Mouse (Mus musculus): Measurements from ENCODE around the gene Akt2.

Gene Akt2

DNA sequence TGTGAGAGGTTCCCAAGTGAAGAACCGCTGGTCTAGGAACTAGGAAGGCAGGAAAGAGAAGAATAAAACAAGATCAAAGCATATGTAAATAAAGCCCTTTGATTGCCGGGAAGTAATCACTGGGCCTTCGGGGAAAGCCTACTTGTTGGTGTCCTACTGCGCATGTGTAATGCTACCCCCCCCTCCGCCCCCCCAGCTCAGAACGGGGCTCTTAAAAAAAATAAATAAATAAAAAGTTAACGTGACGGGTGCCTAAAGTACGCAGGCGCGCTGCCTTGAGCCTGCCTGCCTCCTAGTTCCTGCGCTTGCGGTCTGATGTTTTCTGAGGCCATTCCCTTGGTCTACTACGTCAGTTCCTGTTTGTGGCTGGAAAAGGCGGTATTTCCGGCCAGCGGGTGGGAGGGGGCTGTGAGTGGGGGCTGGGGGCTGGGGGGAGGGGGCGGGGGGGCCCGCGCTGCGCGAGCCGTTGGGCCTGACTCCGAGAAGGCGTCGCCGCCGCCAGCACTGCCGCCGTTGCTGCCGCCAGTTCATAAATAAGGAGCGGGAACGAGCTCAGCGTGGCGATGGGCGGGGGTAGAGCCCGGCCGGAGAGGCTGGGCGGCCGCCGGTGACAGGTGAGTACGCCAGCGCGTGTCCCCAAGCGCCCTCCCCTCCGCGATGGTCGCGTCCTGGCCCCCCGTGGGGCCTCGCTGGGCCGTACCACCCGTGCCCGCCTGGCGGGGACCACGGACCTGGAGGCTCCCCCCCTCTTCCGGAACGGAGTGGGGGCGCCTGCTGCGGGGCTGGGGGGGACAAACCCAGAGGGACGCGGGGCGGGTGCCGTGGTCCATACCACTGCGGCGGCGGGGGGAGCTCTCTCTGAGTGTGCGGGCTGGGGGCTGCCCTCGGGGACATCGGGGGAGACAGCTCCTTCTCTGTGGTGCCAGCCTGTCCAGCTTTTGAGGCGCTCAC lies at the start of gene Akt2:
TSS of gene Akt2 (plus strand) at position 287 of the 951 bp plus-strand sequence.
- in situ Hi-C loops (cut with MboI, MseI): no loop called here

DNA sequence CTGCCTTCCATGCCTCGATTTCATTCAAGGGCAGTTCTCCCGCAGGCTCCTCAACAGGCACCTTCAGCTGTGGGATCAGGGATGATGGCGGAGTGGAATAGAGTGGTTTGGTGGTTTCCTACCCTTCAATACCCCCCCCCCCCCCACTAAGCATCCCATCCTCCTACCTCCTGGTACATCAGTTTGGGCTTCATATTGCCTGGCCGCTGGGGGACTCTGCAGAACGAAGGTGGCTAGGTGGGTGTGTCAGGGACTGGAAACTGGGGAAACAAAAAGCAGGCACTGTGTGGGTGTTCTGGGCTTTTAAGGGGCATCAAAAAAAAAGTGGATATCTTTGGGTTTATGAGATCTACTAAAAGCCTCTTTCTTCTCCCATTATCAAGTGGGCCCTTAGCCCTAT lies 49.4 kb upstream of the Akt2 start:
- in situ Hi-C loops (cut with MboI, MseI): loop anchor here (5.0 kb wide), 1 partner anchor 35 kb away; no protein-coding TSS in a partner anchor

DNA sequence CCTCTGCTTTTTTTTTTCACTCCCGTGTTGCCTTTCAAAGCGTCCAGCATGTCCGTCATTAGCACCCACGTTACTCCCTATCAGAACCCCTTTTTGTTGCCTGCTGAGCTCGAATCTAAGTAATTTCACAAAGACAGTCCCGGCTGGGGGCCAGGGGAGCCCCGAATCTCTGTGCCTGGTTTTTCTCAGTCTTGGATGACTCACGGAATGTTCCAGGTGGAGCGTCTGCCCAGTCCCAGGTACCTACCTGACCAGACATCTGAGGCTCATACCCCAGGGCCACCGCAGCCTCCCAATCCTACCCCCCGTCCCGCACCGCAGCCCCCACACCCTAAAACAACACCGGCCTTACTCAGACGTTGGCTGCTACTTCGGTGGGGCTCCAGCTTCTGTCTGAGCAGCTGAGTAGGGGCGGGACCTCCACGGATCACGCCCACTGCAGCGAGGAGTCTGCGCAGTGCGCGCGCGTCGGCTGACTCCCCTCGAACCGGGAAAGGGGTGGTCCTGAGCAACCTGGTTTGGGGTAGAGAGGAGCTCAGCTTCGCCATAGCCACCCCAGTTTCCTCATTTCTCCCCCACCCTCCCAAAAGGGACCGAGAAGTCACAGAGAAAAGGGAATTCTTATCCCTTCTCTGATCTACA lies 48.8 kb upstream of the Akt2 start:
- in situ Hi-C loops (cut with MboI, MseI): loop anchor here (5.0 kb wide), 1 partner anchor 35 kb away; no protein-coding TSS in a partner anchor

DNA sequence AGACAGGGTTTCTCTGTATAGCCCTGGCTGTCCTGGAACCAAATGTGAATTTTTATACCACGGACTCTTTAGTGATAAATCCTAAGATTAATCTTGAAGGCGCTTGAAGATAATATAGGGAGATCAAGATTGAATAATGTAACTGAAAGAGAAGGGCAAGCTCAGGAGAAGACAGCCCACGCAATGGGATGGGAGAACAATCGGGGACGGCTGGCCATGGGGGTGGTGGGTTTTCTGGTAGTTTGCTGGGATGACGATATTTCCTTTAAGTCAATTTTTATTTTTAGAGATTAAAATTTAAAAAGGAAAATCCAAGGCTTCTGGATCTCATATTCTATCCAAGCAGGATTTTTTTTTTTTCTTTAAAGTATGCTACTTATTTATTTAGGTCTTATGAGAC lies 48.3 kb upstream of the Akt2 start:
- in situ Hi-C loops (cut with MboI, MseI): loop anchor here (5.0 kb wide), 1 partner anchor 36 kb away; no protein-coding TSS in a partner anchor

DNA sequence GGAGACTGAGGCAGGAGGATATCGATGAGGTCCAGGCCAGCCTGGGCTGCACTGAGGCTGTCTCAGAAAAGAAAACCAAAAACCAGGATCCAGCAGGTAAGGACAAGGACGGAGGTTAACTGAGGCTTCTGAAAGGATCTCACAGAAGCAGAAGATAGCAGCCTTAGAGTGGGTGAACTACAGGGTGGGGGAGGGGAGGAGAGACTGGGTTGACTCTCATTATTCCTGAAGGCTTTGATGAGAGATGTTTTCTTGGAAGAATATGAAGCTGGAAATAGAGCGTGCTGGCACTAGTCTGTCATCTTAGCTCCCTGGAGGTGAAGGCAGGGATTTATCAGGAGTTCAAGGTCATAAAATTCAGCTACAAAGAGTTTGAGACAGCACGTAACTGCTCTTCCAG lies 47.5 kb upstream of the Akt2 start:
- in situ Hi-C loops (cut with MboI, MseI): loop anchor here (5.0 kb wide), 1 partner anchor 37 kb away; no protein-coding TSS in a partner anchor

DNA sequence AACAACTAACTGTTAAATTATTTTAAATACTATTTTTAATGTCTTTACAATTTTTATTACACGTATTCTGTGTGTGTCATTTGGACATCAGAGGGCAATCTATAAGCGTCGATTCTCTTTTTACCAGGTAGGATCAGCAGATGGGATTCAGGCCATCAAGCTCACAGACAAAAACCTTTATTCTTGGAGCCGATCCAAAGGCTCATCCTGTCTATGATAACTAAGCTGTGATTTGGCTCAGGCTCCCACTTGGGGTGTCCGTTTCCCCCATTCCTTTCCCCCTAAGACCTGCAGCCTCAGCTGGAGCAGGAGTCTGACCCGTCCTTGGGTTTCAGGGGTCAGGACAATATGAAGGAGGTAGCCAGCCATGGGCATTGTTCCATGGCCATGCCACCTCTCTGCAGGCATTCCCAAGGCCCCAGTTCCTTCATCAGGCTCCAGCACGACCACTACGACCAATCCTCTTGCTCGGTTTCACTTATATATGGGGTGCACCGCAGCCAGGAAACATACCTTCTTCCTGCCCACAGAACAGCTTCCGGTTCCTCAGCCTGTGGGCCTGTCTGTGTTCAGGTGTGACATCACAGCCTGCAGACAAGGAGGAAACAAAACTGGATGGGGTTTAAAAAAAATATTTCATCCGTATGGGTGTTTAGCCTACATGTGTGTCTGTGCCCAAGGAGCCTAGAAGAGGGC lies 46.5 kb upstream of the Akt2 start:
- in situ Hi-C loops (cut with MboI, MseI): loop anchor here (5.0 kb wide), 1 partner anchor 38 kb away; no protein-coding TSS in a partner anchor

DNA sequence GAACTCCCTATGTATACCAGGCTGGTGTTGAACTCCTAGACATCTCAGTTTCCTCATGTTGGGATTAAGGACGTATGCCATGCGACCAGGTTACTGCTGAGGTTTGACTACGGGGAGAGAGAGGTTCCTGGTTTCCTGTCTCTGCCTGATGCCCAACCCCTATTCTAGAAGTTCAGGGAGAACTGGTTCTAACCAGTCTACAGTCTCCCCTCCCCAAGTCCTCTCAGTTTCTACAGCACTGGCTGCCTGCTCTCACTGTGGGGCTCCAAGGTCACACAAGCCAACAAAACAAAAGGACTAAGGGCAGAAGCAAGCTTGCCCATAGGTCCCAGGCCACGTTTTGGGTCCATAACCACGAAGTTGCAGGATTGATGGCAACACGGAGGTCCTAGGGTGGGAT lies 41.8 kb upstream of the Akt2 start:
- in situ Hi-C loops (cut with MboI, MseI): no loop called here

DNA sequence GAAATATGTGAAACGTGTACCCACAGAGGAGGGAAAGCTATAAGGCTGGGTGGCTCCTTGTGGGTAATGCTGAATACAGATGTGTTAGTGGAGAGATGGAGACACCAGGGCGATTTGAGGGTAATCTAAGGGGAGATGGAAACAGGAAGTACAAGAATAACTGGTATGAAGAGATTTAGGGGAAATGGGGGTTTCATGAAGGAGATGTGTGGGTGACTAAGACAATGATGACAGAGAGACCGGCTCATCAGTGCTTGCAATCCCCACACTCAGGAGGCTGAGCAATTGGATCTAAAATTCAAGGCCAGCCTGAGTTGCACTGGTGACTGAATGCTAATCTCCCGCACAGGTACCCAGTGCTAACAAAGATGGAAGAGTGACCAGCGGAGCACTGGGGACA lies 39.3 kb upstream of the Akt2 start:
- in situ Hi-C loops (cut with MboI, MseI): loop anchor here (5.0 kb wide), 1 partner anchor 105 kb away; the partner anchor contains the start of genes Blvrb and Sptbn4

DNA sequence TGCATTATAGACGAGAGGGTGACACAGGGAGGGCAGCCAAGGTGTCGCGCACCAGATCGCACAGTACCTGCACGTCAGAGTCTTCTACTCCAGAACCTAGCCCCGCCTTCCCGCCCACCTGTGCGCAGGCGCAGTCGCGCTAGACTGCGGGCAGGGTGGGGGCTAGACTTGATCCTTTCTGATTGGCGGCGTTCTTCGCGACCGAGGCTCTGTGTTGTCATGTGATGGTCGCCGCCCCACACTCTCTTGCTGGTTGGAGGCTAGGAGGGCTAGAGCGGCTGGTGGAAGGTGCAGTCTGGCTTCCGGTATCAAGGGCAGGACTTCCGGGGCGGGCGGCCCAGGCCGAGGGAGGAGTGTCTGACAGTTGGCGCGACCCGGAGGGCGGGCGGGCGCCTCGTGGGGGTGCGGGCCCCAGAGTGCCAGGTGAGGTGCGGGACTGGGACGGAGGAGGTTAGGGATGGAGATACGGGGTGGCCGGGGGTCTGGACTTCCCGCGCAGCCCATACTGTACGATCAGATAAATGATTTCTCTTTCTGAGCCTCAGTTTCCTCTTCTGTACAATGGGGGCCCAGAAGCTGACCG lies 38.3 kb upstream of the Akt2 start, which contains the start of the genes Pld3 and 2310022A10Rik:
TSS of gene Pld3 (minus strand) at position 288 of the 583 bp plus-strand sequence.
TSS of gene 2310022A10Rik (plus strand) at position 303 of the 583 bp plus-strand sequence.
- in situ Hi-C loops (cut with MboI, MseI): loop anchor here (5.0 kb wide), 1 partner anchor 106 kb away; the partner anchor contains the start of genes Blvrb and Sptbn4

DNA sequence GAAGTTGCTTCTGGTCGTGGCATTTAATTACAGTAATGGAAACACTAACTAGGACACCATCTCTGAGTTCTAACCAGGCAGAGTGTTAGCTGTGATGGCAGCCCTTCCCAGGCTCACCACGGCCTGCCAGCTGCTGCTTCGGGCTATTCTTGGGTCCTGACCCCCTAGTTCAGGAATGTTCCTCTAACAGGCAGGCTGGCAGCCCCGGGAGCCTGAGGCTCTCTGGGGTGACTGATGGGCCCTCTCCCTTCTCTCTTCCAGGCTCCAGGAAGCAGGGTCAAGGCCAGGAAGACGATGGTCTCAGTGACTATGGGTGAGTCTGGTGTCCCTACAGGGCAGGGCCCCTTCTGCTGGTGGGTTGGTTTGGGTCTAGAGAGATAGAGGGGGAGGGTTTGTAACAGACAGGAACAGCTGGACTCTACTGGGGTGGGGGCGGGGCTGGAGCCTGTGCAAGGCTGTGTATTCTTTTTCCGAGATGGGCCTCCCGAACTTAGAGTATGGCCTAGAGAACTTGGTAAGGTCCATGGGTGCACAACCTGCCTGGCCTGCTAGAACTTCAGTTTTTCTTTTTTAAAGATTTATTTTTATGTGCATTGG lies 31.0 kb upstream of the Akt2 start:
- in situ Hi-C loops (cut with MboI, MseI): no loop called here

DNA sequence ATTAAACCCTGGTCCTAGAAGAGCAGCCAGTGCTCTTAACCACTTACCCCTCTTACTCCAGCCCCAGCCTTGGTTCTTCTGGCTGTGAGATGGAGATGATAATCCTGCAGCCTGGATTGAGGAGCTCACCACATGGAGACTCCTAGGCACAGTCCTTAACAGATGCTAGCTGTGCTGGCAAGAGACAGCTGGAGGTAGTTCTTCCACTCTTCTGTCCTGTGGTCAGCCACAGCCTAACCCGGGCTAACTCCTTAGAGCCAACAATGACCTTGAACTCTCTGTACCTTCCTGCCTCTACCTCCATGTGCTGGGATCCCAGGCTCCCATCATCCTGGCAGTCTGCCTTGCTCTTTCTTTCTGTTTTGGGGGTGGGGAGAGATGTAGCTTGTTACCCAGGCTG lies 30.4 kb upstream of the Akt2 start:
- in situ Hi-C loops (cut with MboI, MseI): no loop called here

DNA sequence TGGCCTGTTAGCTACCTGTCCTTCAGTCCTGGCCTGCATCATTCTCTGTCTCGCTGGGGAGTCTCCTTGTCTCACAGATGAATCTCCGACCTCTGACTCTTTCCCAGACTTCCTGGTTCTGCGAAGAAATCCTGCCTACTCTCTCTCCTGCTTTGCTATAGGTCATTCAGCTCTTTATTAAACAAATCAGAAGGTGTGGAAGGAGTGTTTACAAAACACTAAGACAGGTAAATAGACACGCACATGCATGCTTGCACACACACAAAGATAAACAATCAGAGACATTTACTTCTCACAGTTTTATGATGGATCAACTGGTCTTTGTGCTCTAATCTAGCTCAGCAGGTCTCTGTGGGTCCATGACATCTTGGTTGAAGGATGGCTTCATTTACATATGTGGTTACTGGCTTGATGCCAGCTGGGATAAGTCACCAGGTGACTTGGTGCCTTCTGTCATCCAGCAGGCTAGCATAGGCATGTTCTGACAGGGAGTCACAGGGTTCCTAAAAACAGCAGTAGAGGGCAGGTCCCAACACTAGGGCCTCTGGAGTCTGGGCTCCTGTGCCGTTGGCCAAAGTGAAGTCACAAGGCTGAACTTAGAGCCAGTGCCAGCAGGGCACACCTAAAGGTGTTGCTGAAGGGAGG lies 21.6 kb upstream of the Akt2 start:
- in situ Hi-C loops (cut with MboI, MseI): no loop called here

DNA sequence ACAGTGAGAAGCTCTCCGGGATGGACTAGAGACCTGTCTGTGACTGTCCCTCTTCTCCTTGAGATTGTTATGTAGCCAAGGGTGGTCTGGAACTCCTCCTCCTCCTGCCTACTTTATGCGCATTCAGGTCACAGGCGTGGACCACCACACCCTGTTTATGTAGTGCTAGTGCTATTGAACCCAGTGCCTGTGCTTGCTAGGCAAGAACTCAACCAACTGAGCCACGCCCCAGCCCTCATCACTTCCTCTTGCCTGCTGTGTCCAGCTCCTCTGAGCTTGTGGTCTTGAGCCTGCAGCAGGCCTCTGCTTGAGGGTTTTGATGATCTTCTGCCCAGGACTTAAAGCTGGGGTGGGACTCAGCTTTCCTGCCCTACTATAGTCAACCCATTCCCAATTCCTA lies 19.2 kb upstream of the Akt2 start:
- in situ Hi-C loops (cut with MboI, MseI): no loop called here

DNA sequence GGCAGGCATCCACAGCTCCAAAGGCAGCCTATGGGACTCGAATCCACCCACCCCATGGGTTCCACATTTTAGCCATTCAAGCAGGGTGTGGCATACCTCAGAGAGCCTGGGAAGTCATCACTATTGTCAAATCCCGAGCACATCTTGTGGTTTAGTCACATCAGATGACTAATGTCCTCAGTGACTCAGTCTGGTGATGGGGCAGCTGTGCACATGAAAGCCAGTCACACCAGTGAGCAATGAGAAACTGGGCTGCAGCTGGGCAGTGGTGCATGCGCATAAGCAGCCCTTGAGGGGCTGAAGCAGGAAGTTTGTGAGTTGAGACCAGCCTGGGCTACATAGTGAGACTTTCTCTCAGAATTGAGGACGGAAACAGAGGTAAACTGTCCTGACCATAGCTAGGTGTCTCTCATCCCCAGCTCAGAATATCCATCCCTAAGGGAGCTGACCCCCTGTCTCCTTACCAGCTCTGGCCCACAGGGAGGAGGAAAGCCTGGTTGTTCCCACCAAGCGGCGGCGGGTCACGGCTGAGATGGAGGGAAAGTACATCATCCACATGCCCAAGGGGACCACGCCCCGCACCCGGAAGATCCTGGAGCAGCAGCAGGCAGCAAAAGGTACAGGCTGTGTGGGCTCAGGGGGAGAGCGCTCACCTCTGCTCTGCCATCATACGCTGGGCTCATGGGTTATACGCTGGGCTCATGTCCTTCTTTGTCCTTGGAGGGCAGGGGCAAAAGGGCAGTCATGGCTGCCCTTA lies 17.1 kb upstream of the Akt2 start:
- in situ Hi-C loops (cut with MboI, MseI): no loop called here

DNA sequence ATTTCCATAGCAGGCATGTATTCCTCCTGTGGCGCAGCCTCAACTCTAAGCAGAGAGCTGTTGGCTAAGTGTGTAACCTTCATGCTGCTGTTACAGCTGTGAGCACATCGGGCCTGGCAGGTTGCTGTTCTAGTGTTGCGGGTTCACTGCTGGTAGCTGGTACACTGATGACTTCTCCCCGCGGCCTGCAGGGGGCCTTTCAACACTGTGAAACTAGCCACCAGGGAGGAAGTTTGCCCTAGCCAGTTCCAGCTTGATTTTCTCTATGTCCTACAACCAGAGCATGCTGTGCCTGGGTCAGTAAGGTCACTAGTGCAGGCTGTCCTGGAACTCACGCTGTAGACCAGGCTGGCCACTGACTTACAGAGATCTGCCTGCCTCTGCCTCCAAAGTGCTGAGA lies 14.4 kb upstream of the Akt2 start:
- in situ Hi-C loops (cut with MboI, MseI): no loop called here

DNA sequence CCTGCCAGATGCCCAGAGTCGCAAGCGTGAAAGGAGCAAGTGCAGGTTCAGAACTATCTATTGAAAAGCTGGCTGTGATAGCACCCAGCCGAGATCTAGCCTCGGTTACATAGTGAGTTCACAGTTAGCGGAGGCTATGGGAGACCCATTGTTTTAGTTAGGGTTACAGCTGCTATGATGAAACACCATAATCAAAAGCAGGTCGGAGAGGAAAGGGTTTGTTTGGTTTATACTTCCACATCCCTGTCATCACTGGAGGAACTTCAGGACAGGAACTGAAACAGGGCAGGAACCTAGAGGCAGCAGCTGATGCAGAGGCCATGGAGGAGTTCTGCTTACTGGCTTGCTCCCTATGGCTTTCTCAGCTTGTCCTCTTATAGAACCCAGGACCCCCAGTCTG lies 13.8 kb upstream of the Akt2 start:
- in situ Hi-C loops (cut with MboI, MseI): no loop called here

DNA sequence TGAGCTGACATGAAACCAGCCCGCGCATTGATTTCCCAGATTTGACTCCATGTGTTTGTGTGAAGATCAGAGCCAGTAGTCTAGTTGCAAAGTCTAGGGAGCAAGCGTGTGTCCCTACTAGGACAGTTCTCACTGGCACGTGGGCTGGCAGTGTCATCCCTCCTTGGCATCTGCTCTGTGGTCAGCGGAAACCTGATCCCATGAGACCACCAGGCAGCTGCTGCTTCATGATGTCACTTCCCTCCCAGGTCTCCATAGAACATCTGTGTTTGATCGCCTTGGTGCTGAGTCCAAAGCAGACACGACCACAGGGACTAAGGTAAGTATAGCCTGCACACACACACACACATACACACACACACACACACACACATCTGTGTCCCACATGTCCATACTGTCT lies 12.9 kb upstream of the Akt2 start:
- in situ Hi-C loops (cut with MboI, MseI): no loop called here

DNA sequence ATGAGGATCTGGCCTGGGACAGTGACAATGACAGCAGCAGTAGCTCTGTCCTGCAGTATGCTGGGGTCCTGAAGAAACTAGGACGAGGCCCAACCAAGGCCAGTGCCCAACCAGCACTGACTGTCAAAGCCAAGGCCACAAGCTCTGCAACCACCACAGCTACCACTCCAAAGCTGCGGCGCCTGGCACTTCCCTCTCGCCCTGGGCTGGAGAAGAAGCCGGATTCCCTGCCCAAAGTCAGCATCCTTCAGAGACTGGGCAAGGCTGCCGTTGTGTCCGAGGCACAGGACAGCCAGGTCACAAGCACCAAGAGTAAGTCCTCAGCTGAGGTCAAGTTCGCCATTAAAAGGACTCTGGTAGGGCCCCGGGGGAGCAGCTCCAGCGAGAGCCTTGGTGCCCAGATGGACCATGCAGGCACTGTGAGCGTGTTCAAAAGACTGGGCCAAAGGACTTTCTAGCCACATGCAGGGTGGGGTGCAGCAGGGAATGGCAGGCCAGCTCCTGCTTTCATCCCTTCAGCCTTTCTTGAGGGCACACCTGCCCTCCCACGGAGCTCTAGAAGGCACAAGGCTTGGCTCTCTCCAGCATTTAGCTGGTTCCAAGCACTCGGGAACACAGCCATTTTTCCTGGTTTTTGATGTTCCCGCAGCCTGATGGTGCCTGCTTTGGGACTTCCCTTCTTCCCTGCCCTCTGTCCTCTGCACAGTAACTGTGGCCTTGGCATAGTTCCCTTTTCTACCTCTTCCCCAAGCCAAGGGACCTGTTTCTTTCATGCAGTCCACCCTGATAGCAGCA lies 10.8 kb upstream of the Akt2 start:
- in situ Hi-C loops (cut with MboI, MseI): no loop called here

DNA sequence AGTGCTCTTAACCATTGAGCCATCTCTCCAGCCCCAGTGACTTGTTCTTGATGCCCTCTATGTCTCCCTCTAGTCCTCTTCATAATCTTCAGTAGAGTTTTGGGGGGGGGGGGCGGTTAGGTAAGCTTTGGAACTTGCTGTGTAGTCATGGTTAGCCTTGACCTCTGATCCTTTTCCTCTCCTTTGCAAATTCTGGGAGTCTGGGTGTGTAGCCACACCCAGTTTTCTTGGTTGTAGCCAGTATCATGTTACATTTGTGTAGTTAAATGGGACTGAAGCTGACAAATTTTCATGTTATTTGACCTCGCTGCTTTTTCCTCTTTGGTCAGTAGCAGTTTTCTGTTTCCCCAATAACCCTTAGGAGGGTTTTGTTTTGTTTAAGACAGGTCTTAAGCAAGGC lies 4.5 kb upstream of the Akt2 start:
- in situ Hi-C loops (cut with MboI, MseI): no loop called here

All from T-helper 2 cell (primary cell).